Mouse (Mus musculus) embryonic facial prominence, embryonic 15.5 days (tissue): ENCODE measurements at regions not wholly inside any gene's neighbourhood (a gene's known extent, or its start where the extent isn't known, plus 50 kb on each side); places are given as distances from the start of the nearest gene placed in this dataset.

Experiments used
- ATAC-seq: fragments of 200-750 bp; cut with Nextera tagmentation; 2 replicates; pipeline ENCODE4 v1.8.0; 2017; ENCODE audit warnings: low read depth, moderate TSS enrichment; ENCODE audit not compliant: insufficient number of reproducible peaks, low FRiP score, low TSS enrichment
- H3K27ac ChIP-seq: fragments of 300-500 bp; sonication (generic); replicated peaks from 2 replicates; pipeline ENCODE4 v1.5.1; 2015; ENCODE audit warnings: mild to moderate bottlenecking, inconsistent platforms
- H3K27me3 ChIP-seq: fragments of 300-500 bp; sonication (generic); 2 replicates; pipeline ENCODE4 v1.6.1; 2015; ENCODE audit warnings: inconsistent platforms
- H3K36me3 ChIP-seq: fragments of 300-500 bp; sonication (generic); 2 replicates; pipeline ENCODE4 v1.6.1; 2015; ENCODE audit warnings: mild to moderate bottlenecking, inconsistent platforms
- H3K4me1 ChIP-seq: fragments of 300-500 bp; sonication (generic); 2 replicates; pipeline ENCODE4 v1.6.1; 2015; ENCODE audit warnings: inconsistent platforms
- H3K4me2 ChIP-seq: fragments of 300-500 bp; sonication (generic); replicated peaks from 2 replicates; pipeline ENCODE4 v1.6.1; 2015; ENCODE audit warnings: mild to moderate bottlenecking, inconsistent platforms
- H3K4me3 ChIP-seq: fragments of 300-500 bp; sonication (generic); replicated peaks from 2 replicates; pipeline ENCODE4 v1.5.1; 2015; ENCODE audit warnings: mild to moderate bottlenecking, inconsistent platforms
- H3K9ac ChIP-seq: fragments of 300-500 bp; sonication (generic); 2 replicates; pipeline ENCODE4 v1.6.1; 2015; ENCODE audit warnings: inconsistent platforms
- H3K9me3 ChIP-seq: fragments of 300-500 bp; sonication (generic); replicated peaks from 2 replicates; pipeline ENCODE4 v1.6.1; 2016; ENCODE audit warnings: inconsistent platforms
- WGBS: fragments of 180-500 bp; shearing (Covaris S2); methylation state at CpG from one replicate; pipeline ENCODE4 v1.1.7; 2015; 5-methylcytosine and 5-hydroxymethylcytosine counted together

- Histone ChIP-seq H3K27ac (no peak overlapping the region), H3K9me3 (no peaks in the 10 kb centered on the region), H3K4me3 (no peak overlapping the region), H3K27me3 (no peaks in the 10 kb centered on the region), H3K4me2 (no peak overlapping the region), H3K4me1 (no peaks in the 10 kb centered on the region), H3K36me3 (no peaks in the 10 kb centered on the region), H3K9ac (no peak overlapping the region)
- WGBS: 87% methylated on average over 5 of the region's 5 CpGs
- no peak for ATAC-seq
Observed at GRCm38 (mm10) chr9:71420064-71420463, 65.7 kb downstream of the Polr2m start.

- Histone ChIP-seq H3K4me2 (no peak overlapping the region), H3K4me1 (no peaks in the 10 kb centered on the region), H3K27ac (no peak overlapping the region), H3K4me3 (no peak overlapping the region), H3K36me3 (no peaks in the 10 kb centered on the region), H3K9ac (no peak overlapping the region), H3K27me3 (no peaks in the 10 kb centered on the region), H3K9me3 (no peaks in the 10 kb centered on the region)
- no peak for ATAC-seq
- WGBS: 80% methylated on average over 4 of the region's 4 CpGs
Observed at GRCm38 (mm10) chr9:71418531-71418930, 67.2 kb downstream of the Polr2m start.

DNA sequence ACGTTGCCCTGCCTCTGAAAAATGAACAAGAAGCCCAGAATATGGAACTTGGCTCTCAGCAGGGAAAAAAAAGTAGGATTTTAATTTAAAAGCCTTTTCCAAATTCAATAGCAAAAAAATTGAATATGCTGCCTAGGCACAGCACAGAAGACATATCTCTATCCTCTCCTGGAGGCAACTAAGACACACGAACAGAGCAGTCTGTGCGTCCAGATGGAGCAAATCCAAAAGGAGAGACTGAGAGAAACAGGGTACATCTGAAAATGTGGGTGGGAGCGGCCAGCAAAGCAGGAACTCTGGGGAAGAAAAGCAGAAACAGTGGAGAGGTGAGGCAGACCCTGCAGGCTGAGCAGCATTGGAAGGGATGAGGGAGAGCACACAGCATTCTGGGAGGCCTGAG, 68.5 kb downstream of the Polr2m start:
- no peaks in the 10 kb centered on the region for H3K9me3 ChIP-seq
- no peak overlapping the region for H3K27ac ChIP-seq
- H3K27me3 ChIP-seq: no peaks in the 10 kb centered on the region
- no peak overlapping the region for H3K4me3 ChIP-seq
- no peak overlapping the region for H3K9ac ChIP-seq
- 56% methylated on average over 4 of the region's 4 CpGs for WGBS
- H3K4me1 ChIP-seq: no peaks in the 10 kb centered on the region
- no peaks in the 10 kb centered on the region for H3K36me3 ChIP-seq
- no peak overlapping the region for H3K4me2 ChIP-seq
- no peak for ATAC-seq

DNA sequence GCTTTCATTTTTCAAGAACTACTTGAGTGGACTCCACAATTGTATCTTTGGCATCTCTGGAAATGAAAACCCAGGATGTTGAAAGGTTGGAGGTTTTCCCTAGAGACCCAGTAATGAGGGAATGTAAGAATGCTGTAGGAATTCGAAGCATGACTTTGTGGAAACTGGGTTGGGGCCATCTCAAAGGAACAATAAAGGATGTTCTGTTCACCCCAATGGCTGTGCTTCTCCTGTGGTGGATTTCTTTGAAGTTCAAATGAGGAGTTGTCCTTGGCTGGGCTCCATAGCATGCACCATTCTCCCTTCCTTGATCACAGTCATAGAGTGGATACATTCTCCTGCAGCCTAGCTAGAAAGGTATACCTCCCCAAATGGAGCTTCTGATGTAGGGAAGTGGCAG, 74.6 kb downstream of the Polr2m start:
- no peak for ATAC-seq
- H3K9ac ChIP-seq: no peak overlapping the region
- no peaks in the 10 kb centered on the region for H3K4me1 ChIP-seq
- H3K36me3 ChIP-seq: no peaks in the 10 kb centered on the region
- no peak overlapping the region for H3K4me3 ChIP-seq
- H3K4me2 ChIP-seq: no peak overlapping the region
- no peaks in the 10 kb centered on the region for H3K9me3 ChIP-seq
- 74% methylated on average over 1 of the region's 1 CpGs for WGBS
- H3K27ac ChIP-seq: no peak overlapping the region
- no peaks in the 10 kb centered on the region for H3K27me3 ChIP-seq

DNA sequence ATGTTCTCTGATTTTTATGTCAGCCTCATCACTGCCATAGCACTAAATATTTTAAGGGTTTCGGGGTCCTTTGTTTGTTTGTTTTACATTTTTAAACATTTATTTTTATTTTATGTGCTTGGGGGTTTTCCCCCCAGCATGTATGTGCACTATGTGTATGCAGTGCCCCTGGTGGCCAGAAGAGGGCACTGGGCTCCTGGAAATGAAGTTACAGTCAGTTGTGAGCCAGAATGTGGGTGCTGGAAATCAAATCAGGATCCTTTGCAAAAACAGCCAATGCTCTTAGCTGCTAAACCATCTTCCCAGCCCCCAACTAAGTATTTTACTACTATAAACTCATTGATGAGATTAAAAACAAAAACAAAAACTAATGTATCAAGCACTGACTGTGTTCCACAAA, 75.8 kb downstream of the Polr2m start:
- ATAC-seq: no peak
- Histone ChIP-seq H3K4me2 (no peak overlapping the region), H3K4me3 (no peak overlapping the region), H3K27me3 (no peaks in the 10 kb centered on the region), H3K4me1 (no peaks in the 10 kb centered on the region), H3K36me3 (no peaks in the 10 kb centered on the region), H3K9ac (no peak overlapping the region), H3K27ac (no peak overlapping the region), H3K9me3 (no peaks in the 10 kb centered on the region)
- WGBS: 96% methylated on average over 1 of the region's 1 CpGs

GRCm38 (mm10) chr9:71408946-71409345, 76.8 kb downstream of the Polr2m start:
- Histone ChIP-seq H3K4me3 (no peak overlapping the region), H3K9ac (no peak overlapping the region), H3K36me3 (no peaks in the 10 kb centered on the region), H3K27me3 (no peaks in the 10 kb centered on the region), H3K4me1 (no peaks in the 10 kb centered on the region), H3K9me3 (no peaks in the 10 kb centered on the region), H3K4me2 (no peak overlapping the region), H3K27ac (no peak overlapping the region)
- WGBS: 33% methylated on average over 5 of the region's 5 CpGs
- ATAC-seq: no peak

GRCm38 (mm10) chr9:71404396-71405135, 81.2 kb downstream of the Polr2m start:
- no peaks in the 10 kb centered on the region for H3K36me3 ChIP-seq
- H3K9ac ChIP-seq: no peak overlapping the region
- no peak overlapping the region for H3K4me2 ChIP-seq
- no peaks in the 10 kb centered on the region for H3K27me3 ChIP-seq
- WGBS: 76% methylated on average over 8 of the region's 8 CpGs
- H3K4me3 ChIP-seq: no peak overlapping the region
- no peaks in the 10 kb centered on the region for H3K4me1 ChIP-seq
- ATAC-seq: no peak
- H3K9me3 ChIP-seq: no peaks in the 10 kb centered on the region
- no peak overlapping the region for H3K27ac ChIP-seq

DNA sequence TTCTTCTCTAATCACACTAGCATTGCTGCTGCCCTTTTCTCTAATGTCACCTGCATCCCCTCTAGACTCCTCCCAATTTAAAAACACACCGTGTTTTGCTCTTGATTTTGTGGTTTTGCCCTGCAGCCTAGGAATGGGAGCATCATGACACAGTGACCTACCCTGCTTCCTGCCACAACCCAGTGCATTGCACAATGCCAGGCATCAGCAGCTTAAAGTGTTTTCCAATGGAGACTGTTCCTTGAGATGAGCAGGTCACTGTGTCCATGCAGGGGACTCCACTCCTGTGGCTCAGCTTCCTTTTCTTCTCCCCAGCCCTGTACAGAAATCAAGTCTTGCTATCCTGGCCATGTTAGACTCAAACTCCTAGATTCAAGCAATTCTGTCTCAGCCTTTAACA, 84.1 kb downstream of the Polr2m start:
- no peaks in the 10 kb centered on the region for H3K4me1 ChIP-seq
- H3K27me3 ChIP-seq: no peaks in the 10 kb centered on the region
- H3K4me3 ChIP-seq: no peak overlapping the region
- H3K4me2 ChIP-seq: no peak overlapping the region
- no peaks in the 10 kb centered on the region for H3K9me3 ChIP-seq
- no peak overlapping the region for H3K9ac ChIP-seq
- no peak overlapping the region for H3K27ac ChIP-seq
- whole genome bisulfite sequencing: 23% methylated on average over 1 of the region's 1 CpGs
- no peak for ATAC-seq
- no peaks in the 10 kb centered on the region for H3K36me3 ChIP-seq

GRCm38 (mm10) chr9:71399346-71399745, 86.4 kb downstream of the Polr2m start:
- no peak for ATAC-seq
- no peaks in the 10 kb centered on the region for H3K36me3 ChIP-seq
- WGBS: 64% methylated on average over 1 of the region's 1 CpGs
- no peaks in the 10 kb centered on the region for H3K9me3 ChIP-seq
- no peak overlapping the region for H3K27ac ChIP-seq
- no peak overlapping the region for H3K9ac ChIP-seq
- H3K4me3 ChIP-seq: no peak overlapping the region
- no peaks in the 10 kb centered on the region for H3K4me1 ChIP-seq
- H3K27me3 ChIP-seq: no peaks in the 10 kb centered on the region
- no peak overlapping the region for H3K4me2 ChIP-seq

DNA sequence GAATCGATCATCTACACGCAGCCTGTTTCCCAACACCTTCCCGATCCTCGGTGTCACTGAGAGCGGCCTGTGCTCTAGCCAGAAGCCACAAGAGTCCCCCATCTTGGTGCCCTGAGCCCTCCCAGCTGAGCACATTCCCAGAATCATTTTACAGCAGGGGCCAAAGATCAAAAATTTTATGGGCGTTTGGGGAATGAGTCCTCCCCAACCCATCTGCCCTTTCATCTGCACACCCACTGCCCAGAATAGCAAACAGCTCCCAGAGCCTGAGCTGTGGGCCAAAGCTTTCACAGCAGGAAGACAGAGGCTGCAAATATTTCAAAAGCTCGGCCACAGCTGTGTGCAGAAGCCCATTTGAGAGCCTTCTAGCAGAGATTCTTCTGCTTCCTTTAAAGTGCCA, 89.0 kb downstream of the Polr2m start:
- H3K4me1 ChIP-seq: no peaks in the 10 kb centered on the region
- H3K27ac ChIP-seq: no peak overlapping the region
- no peak overlapping the region for H3K4me3 ChIP-seq
- H3K9ac ChIP-seq: no peak overlapping the region
- H3K27me3 ChIP-seq: no peaks in the 10 kb centered on the region
- no peaks in the 10 kb centered on the region for H3K36me3 ChIP-seq
- WGBS: 64% methylated on average over 7 of the region's 7 CpGs
- H3K4me2 ChIP-seq: no peak overlapping the region
- H3K9me3 ChIP-seq: no peaks in the 10 kb centered on the region
- no peak for ATAC-seq

DNA sequence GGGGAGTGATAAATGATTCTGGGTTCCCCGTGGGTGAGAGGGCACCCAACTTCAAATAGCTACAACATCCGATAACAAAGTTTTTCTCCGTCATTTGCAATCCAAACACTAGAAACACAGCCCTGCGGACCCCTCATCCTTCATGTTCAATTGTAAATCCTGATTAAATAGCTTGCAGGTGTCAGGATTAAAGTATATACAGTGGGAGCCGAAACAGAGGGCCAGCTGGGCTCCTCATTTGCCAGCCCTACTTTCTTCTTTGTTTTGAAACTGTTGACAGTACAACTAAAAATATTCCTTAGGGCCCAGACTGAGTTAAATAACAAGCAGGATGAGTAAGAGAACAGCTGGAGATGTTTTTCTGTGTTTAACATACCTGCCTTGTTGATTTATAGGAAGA, 95.5 kb downstream of the Polr2m start:
- Histone ChIP-seq H3K9me3 (no peaks in the 10 kb centered on the region), H3K27ac (no peak overlapping the region), H3K9ac (no peak overlapping the region), H3K4me1 (no peaks in the 10 kb centered on the region), H3K4me2 (no peak overlapping the region), H3K27me3 (no peaks in the 10 kb centered on the region), H3K36me3 (no peaks in the 10 kb centered on the region), H3K4me3 (no peak overlapping the region)
- ATAC-seq: no peak
- 55% methylated on average over 5 of the region's 5 CpGs for WGBS

DNA sequence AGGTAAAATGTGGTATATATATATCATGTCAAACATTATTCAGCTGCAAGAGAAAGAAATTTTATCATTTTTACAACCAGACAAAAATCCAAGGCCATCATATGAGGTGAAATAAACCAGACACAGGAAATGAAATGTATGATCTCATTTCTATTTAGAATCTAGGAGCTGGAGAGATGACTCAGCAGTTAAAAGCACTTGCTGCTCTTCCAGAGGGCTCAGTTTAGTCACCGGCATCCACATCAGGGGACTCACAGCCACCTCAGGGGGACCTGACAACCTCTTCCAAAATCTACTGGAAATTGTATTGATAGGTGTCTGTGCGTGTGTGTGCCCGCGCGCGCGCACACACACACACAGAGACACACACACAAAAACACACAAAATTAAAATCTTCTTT, 98.3 kb downstream of the Polr2m start:
- WGBS: 89% methylated on average over 7 of the region's 7 CpGs
- Histone ChIP-seq H3K4me3 (no peak overlapping the region), H3K36me3 (no peaks in the 10 kb centered on the region), H3K9ac (no peak overlapping the region), H3K9me3 (no peaks in the 10 kb centered on the region), H3K27me3 (no peaks in the 10 kb centered on the region), H3K4me1 (no peaks in the 10 kb centered on the region), H3K4me2 (no peak overlapping the region), H3K27ac (no peak overlapping the region)
- ATAC-seq: no peak
